Mouse (Mus musculus) ovary, postnatal 10 days (tissue): ENCODE data around the gene Csn3.

Source experiments
- DNase-seq: peaks from one replicate; pipeline ENCODE4 v3.0.0; 2022; ENCODE audit warnings: low spot score

Csn3 gene

DNA sequence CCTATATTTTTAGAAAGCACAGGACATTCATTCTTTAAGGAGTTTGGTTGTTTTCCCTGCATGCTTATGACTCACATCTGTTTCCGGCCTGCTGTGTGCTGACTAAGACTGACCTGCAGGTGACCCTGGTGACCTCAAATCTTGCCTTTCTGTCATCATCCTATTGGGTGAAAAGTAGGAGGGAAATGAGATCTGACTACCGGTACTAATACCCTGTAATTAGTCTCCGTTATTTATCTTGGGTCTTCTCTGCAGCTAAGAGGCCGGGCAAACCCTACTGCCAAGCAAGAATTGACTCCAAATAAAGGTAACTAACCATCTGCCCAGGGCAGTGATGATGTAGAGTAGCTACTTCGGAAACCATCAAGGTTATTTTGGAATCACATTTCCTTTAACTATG lies at the start of gene Csn3:
TSS of gene Csn3 (plus strand) at position 208 of the 400 bp plus-strand sequence.
- DNase-seq = no peak

DNA sequence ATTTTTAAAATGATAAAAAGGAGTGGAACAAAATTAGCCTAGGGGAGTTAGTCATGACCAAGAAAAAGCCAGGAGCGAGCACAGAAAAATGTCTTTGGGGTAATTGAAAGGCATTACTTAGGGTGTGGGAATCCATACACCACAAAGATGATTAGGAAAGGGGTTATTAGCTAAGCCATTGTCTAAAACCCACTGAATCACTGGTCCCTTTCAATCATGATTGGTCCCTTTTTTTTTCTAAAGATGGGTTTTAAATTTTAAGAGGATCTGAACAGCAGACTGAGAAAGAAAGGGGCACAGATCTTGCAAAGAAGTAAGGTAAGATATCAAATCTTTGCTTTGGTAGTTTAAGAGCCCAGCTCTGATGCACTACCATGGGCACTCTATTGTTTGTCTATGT lies 40.6 kb upstream of the Csn3 start, which contains the start of gene Odam:
TSS of gene Odam (plus strand) at position 301 of the 400 bp plus-strand sequence.
- DNase-seq = no peak

DNA sequence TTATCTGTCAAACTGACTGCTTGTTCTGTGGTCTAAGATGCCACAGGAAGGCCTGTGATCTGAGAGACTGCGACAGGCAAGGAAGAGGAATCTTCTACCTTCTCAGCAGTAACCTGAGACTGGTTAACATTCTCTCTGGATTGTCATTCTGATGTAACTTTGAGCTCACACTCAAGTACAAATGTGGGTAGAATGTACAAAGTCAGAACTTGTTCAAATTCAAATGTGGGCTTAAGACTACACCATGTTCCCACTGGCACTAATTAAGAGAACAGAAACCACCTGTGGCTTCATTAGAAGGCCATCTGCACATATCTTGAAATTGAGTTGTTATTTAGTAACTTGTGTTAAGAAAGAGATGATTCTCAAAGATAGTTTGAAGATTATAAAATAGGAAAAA lies 6.2 kb downstream of the Csn3 start:
- DNase-seq = no peak

DNA sequence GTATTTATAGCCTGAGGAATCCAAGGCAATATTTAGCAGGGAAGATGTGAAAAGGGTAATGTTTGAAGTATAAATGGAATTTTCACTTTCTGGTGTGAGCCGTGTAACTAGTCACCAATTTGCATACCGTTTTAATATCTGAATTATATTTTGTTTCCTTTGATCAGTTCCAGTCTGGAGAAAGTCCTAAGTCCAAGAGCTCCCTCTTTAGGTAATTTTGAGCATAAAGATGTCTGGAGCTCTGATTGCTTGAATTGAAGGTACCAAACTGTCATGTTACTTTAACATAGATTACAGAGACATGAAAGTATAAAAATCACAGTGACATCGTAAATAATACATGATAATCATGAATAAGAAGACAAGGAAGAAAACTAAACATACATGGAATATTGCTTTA lies 15.4 kb downstream of the Csn3 start:
- DNase-seq = no peak

DNA sequence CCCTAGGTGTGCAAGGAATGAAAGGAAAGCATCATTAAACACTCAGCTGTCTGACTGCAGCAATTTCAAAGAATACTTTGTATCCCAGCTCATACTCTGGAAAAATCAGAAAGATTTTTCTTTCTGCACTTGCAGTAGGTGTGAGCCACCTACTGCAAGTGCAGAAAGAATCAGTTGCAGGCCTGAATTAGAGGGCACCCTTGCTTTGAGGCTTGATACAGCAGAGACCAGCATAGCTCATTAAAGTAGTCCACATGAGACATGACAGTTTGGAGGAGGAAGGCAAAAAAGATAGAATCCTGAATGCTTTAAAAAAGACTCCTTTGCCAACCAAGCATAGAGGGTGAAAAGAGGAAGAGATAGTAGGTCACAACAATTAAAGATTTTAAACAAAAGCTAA lies 17.1 kb downstream of the Csn3 start:
- no peak for DNase-seq

DNA sequence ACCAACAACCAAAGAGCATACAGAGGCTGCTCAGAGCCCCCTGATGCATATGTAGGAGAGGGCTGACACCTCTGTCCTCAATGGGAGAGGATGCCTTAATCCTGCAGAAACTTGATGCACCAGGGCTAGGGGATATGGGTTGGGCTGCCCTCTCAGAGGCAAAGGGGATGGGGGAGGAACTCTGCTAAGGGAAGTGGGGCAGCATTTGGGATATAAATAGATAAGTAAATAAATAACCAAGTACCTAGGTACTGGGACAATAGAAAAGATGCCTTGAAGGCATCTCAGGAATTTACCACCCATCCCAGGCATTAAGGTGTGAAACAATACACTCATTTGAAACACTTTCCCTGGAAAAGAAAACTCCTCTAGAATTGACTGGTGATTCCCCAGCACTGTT lies 26.5 kb downstream of the Csn3 start:
- DNase-seq = no peak

DNA sequence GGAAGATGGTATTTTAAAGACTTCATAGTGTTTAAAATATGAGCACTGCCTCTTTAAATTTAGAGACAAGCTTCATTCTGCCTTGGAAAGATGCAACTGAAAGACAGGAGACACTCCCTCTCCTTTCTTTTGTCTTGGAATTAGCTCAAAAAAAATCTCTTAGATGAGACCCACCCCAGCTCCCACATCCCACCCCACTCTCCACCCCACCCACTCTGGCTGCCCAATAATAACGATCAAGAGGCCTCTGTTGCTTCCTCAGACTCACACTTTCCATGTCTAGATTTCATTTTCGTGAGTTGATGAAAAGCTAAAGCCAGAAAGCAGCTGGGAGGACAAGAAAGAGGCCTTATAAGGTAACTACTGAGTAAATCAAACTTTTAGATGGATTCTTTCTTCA lies 43.8 kb downstream of the Csn3 start, which contains the start of the genes 2310003L06Rik and Gm28434:
TSS of gene 2310003L06Rik (plus strand) at position 259 of the 400 bp plus-strand sequence.
TSS of gene Gm28434 (plus strand) at position 317 of the 400 bp plus-strand sequence.
- no peak for DNase-seq

DNA sequence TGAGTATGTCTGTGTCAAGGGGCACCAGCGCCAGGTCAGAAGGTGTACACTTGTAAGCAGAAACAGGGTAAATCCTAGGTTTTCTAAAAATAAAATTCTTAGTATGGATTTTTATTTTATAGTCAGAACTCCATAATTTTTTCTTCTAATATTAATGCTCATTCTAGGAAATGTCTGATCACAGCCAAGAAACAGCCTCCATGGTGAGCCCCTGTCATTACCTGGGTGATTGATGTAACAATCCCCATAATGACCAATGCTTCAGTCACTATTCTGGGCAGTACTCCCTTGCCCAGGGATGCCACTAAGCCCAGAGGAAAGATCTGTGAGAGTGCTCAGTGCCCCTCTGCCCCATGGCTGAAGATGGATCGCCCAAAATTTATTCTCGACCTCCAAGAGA lies 53.8 kb downstream of the Csn3 start, which contains the start of gene Cabs1:
TSS of gene Cabs1 (plus strand) at position 301 of the 400 bp plus-strand sequence.
- no peak for DNase-seq
